Mouse (Mus musculus): ENCODE measurements around the gene Nudt22. TPM values are rescaled to one million over a fixed set of nuclear protein-coding genes. Genes with fewer than 3 reads are reported as not detected.
A peak's percentile ranks its signal among the peaks of the same experiment; 100 is the strongest.

The Nudt22 gene
- polyA plus RNA-seq, 1 experiment from 2014 or later: 20.1 TPM

DNA sequence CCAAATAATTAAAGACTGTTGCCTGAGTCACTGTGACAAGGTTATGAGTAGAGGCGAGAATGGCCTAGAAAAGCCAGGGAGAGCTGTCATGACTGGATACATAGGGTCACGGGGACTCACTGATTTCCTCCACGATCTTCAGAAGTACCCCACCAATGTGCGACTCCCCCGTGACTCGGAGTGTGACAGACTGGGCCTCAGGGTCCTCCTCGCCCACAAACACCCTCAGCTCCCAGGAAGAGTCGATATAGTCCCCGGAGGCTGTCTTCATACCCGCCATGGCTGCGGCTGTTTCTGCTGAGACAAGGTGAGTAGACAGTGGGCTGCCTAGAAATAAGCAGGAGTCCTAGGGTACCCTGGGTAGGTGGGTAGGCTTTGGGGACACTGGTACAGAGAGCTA lies 22.6 kb upstream of the Nudt22 start:
- Histone ChIP-seq H3K4me1 (replicated peaks) (no peaks in the 10 kb centered on the region), H3K9me3 (no peaks in the 10 kb centered on the region), H3K4me3 (replicated peaks) (no peak overlapping the region), H3K27me3 (no peaks in the 10 kb centered on the region), H3K36me3 (peaks cover 83% of the 10 kb centered on the region), H3K4me2 (no peak overlapping the region), H3K9ac (replicated peaks) (no peak overlapping the region), H3K27ac (no peak overlapping the region)
- 88% methylated on average over 11 of the region's 11 CpGs for WGBS
- ATAC-seq (ENCODE audit: insufficient number of reproducible peaks, insufficient read depth, low FRiP score, low TSS enrichment, low read depth): no peak

DNA sequence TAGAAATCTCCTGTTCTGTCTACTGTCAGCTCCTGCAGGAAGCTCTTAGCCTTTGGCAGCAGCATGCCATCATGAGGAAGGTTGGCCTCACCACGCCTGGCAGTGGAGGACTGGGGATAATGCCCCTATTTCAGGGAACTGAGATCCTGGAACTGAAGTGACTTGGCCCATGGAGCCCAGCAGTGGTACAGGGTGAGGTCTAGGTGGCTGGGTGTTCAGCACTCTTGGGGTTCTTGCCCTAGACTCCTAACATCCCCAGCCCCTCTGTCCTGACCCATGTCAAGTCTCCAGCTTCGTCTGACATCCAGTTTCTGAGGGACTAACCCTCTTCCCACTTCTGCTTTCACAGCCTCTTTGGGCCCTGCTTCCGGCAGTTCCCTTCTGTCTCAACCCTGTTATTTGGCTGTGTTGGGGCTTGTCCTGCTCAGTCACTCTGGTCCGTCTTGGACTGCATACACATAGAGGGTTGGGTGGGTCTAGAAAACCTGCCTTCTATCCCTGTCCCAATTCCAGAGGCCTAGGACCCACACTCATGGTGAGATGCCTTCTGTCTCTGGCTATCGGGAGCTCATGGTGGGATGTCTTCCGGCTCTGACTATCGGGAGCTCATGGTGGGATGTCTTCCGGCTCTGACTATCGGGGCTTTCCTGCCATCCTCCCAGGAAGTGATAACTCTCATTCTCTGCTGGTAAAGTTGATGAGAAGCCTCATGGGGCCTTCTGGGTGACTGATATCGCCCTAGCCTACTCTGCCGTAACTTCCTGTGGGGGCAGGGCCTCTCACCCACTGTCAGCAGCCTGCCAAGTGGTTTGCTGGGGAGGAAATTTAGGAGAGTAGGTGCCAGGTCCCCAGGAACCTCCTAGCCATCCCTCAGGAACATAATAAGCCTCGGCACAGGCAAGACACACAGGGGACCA lies 21.9 kb upstream of the Nudt22 start:
- 77% methylated on average over 12 of the region's 12 CpGs for WGBS
- Histone ChIP-seq H3K4me3 (replicated peaks) (no peak overlapping the region), H3K27ac (no peak overlapping the region), H3K27me3 (no peaks in the 10 kb centered on the region), H3K36me3 (peaks cover 76% of the 10 kb centered on the region), H3K4me1 (replicated peaks) (no peaks in the 10 kb centered on the region), H3K9me3 (no peaks in the 10 kb centered on the region), H3K9ac (replicated peaks) (no peak overlapping the region), H3K4me2 (no peak overlapping the region)
- no peak for ATAC-seq (ENCODE audit: insufficient number of reproducible peaks, insufficient read depth, low FRiP score, low TSS enrichment, low read depth)

- ATAC-seq (ENCODE audit: insufficient number of reproducible peaks, insufficient read depth, low FRiP score, low TSS enrichment, low read depth): no peak
- peaks cover 44% of the 10 kb centered on the region for H3K36me3 ChIP-seq
These were observed 18.7 kb upstream of the Nudt22 start for GRCm38 (mm10) chr19:7014481-7015135.

GRCm38 (mm10) chr19:7013984-7014383 lies 18.1 kb upstream of the Nudt22 start:
- Histone ChIP-seq H3K9me3 (no peaks in the 10 kb centered on the region), H3K4me3 (replicated peaks) (no peak overlapping the region), H3K27ac (no peak overlapping the region), H3K9ac (replicated peaks) (no peak overlapping the region), H3K4me2 (no peak overlapping the region), H3K36me3 (peaks cover 38% of the 10 kb centered on the region), H3K27me3 (no peaks in the 10 kb centered on the region), H3K4me1 (replicated peaks) (no peaks in the 10 kb centered on the region)
- ATAC-seq (ENCODE audit: insufficient number of reproducible peaks, insufficient read depth, low FRiP score, low TSS enrichment, low read depth): no peak
- 80% methylated on average over 9 of the region's 9 CpGs for WGBS

More at GRCm38 (mm10) chr19:7014481-7015135, 18.7 kb upstream of the Nudt22 start:
- Histone ChIP-seq H3K9ac (replicated peaks) (no peak overlapping the region), H3K4me2 (no peak overlapping the region), H3K4me1 (replicated peaks) (no peaks in the 10 kb centered on the region), H3K27me3 (no peaks in the 10 kb centered on the region), H3K9me3 (no peaks in the 10 kb centered on the region), H3K4me3 (replicated peaks) (no peak overlapping the region), H3K27ac (no peak overlapping the region)
- WGBS: 92% methylated on average over 20 of the region's 20 CpGs

- peaks cover 23% of the 10 kb centered on the region for H3K36me3 ChIP-seq
- no peaks in the 10 kb centered on the region for H3K9me3 ChIP-seq
- no peak for ATAC-seq (ENCODE audit: insufficient number of reproducible peaks, insufficient read depth, low FRiP score, low TSS enrichment, low read depth)
- no peak overlapping the region for H3K9ac ChIP-seq (replicated peaks)
- H3K4me3 ChIP-seq (replicated peaks): no peak overlapping the region
- no peaks in the 10 kb centered on the region for H3K27me3 ChIP-seq
- H3K4me1 ChIP-seq (replicated peaks): no peaks in the 10 kb centered on the region
- no peak overlapping the region for H3K27ac ChIP-seq
- WGBS: 87% methylated on average over 4 of the region's 4 CpGs
- H3K4me2 ChIP-seq: no peak overlapping the region
These were observed 16.5 kb upstream of the Nudt22 start for GRCm38 (mm10) chr19:7012426-7012825.

DNA sequence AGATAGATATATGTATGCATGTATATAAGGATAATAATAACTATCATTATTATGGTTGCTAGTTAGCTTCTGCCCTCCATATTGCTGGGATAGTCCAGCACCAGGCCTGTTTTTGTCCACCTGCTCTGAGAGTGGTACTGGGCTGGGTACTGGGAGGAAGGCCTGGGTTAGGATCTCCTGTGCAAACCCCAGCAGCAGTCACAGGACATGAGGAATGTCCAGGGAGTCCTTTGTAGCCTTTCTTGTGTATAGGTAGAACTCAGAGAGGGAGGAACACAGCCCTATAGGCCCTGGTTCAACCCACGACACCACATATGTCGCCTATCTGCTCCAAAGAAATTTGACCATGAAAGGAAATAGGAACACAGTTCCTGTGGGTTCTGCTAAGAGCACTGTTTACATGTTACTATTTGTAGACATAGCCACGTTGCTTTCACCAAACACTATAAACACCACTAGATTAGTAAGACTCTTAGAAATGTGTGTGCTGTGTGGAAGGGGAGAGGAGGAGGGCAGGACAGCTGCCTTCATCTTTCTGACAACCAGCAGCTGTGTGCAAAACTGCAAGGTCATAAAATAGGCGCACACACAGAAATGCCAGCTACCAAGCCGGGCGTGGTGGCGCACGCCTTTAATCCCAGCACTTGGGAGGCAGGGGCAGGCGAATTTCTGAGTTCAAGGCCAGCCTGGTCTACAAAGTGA lies 11.1 kb upstream of the Nudt22 start:
- no peak for ATAC-seq (ENCODE audit: insufficient number of reproducible peaks, insufficient read depth, low FRiP score, low TSS enrichment, low read depth)
- H3K4me1 ChIP-seq (replicated peaks): no peaks in the 10 kb centered on the region
- no peak overlapping the region for H3K9ac ChIP-seq (replicated peaks)

DNA sequence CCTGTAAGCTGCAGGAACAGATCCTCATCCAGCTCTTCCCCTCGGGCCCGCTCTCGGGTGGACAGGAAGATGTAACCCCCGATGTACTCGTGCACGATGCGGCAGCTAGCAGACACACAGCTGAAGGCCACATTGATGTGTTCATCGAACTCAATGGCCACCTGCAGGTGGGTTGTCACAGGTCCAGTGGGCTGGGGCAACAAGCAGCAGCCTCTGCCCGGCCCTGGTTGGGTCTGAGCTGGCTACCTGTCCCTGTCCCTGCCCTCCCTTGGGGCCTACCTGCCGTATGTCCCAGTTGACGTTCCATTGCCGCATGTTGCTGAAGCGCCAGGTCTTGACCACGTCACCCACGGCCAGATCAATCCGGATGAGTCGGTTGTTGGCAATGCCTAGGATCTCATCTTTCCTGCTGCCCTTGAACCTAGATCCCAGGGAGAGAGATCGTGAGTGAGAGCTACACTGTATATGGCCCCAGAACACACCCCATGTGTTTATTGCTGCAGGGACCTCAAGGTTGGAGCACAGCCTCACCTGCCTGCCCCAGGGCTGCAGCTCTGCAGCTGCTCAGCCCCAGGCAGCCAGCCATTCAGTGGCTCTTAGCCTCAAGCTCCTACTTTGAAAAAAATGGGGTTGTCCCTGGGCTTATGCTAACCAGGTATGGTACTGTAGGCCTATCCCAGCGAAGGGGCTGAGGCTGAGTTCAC lies 3.6 kb upstream of the Nudt22 start:
- Histone ChIP-seq H3K36me3 (peaks cover 28% of the 10 kb centered on the region), H3K9ac (replicated peaks) (no peak overlapping the region), H3K4me1 (replicated peaks) (peaks cover 26% of the 10 kb centered on the region), H3K4me2 (no peak overlapping the region), H3K27me3 (no peaks in the 10 kb centered on the region), H3K9me3 (no peaks in the 10 kb centered on the region), H3K27ac (no peak overlapping the region), H3K4me3 (replicated peaks) (no peak overlapping the region)
- 93% methylated on average over 19 of the region's 19 CpGs for WGBS
- ATAC-seq (ENCODE audit: insufficient number of reproducible peaks, insufficient read depth, low FRiP score, low TSS enrichment, low read depth): no peak

More for the DNA sequence above, 11.1 kb upstream of the Nudt22 start:
- H3K27ac ChIP-seq: no peak overlapping the region
- H3K27me3 ChIP-seq: no peaks in the 10 kb centered on the region
- WGBS: 87% methylated on average over 9 of the region's 9 CpGs
- no peaks in the 10 kb centered on the region; the same call in 1 of the 2 replicates for H3K36me3 ChIP-seq
- H3K4me2 ChIP-seq: no peak overlapping the region
- no peaks in the 10 kb centered on the region for H3K9me3 ChIP-seq
- no peak overlapping the region for H3K4me3 ChIP-seq (replicated peaks)

DNA sequence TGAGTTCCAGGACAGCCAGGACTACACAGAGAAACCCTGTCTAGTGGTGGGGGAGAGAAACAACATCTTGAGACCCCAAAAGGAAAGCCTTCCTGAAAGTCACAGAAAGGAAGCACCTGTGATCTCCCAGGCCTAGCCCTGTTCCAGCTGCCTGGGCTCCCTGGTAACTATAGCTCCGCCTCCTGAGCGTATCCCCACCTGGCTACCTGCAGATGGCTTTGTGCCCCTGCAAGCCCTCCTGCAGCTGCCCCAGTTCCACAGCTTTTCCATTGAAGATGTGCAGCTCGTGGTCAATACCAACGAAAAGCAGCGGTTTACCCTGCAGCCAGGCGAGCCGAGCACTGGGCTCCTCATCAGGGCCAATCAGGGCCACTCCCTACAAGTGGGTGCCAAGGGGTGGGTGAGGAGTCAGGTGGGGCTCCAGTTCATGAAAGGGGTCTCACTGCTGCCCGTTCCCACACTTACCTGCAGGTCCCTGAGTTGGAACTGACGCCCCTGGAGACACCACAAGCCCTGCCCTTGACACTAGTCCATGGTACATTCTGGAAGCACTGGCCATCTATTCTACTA lies 1.9 kb upstream of the Nudt22 start:
- Histone ChIP-seq H3K4me1 (replicated peaks) (peaks cover 38% of the 10 kb centered on the region), H3K4me3 (replicated peaks) (no peak overlapping the region)

GRCm38 (mm10) chr19:6995255-6995991 lies 494 bp downstream of the Nudt22 start:
- WGBS: 53% methylated on average over 20 of the region's 21 CpGs
- peaks cover 47% of the 10 kb centered on the region for H3K4me1 ChIP-seq (replicated peaks)
- peak overlapping the region; percentile 29; the same call in 1 of the 2 replicates for H3K27ac ChIP-seq
- peak overlapping the region; percentile 74 for H3K9ac ChIP-seq (replicated peaks)
- H3K4me3 ChIP-seq (replicated peaks): peak overlapping the region; percentile 63
- no peaks in the 10 kb centered on the region for H3K27me3 ChIP-seq
- no peak for ATAC-seq (ENCODE audit: insufficient number of reproducible peaks, insufficient read depth, low FRiP score, low TSS enrichment, low read depth)
- H3K4me2 ChIP-seq: peak overlapping the region; percentile 86
- no peaks in the 10 kb centered on the region for H3K9me3 ChIP-seq
- peaks cover 27% of the 10 kb centered on the region for H3K36me3 ChIP-seq

More for the DNA sequence above, 1.9 kb upstream of the Nudt22 start:
- Histone ChIP-seq H3K27ac (no peak overlapping the region), H3K4me2 (no peak overlapping the region), H3K36me3 (peaks cover 28% of the 10 kb centered on the region), H3K9me3 (no peaks in the 10 kb centered on the region), H3K9ac (replicated peaks) (no peak overlapping the region), H3K27me3 (no peaks in the 10 kb centered on the region)
- no peak for ATAC-seq (ENCODE audit: insufficient number of reproducible peaks, insufficient read depth, low FRiP score, low TSS enrichment, low read depth)
- WGBS: 87% methylated on average over 9 of the region's 9 CpGs

GRCm38 (mm10) chr19:6994489-6994888 lies 1.4 kb downstream of the Nudt22 start:
- Histone ChIP-seq H3K9me3 (no peaks in the 10 kb centered on the region), H3K9ac (replicated peaks) (no peak overlapping the region), H3K36me3 (peaks cover 18% of the 10 kb centered on the region), H3K4me1 (replicated peaks) (peaks cover 47% of the 10 kb centered on the region), H3K27ac (no peak overlapping the region), H3K4me2 (peak overlapping the region; percentile 86), H3K27me3 (no peaks in the 10 kb centered on the region), H3K4me3 (replicated peaks) (no peak overlapping the region; the same call in 1 of the 2 replicates)
- 85% methylated on average over 8 of the region's 8 CpGs for WGBS
- no peak for ATAC-seq (ENCODE audit: insufficient number of reproducible peaks, insufficient read depth, low FRiP score, low TSS enrichment, low read depth)
